Mouse (Mus musculus) left cerebral cortex, adult 2 months (tissue): ENCODE measurements around the gene Shank2. TPM values are rescaled to one million over a fixed set of nuclear protein-coding genes. Genes with fewer than 3 reads are reported as not detected.

ENCODE experiments used
- DNase-seq, 2 experiments: peaks; one replicate each; pipeline ENCODE4 v3.0.0; 2021 to 2022; ENCODE audit warnings: low spot score in 2 of 2, mixed read lengths in 1 of 2; ENCODE audit errors: extremely low spot score in 1 of 2
- H3K27ac ChIP-seq: fragments of 200-600 bp; 2 replicates; pipeline ENCODE4 v1.8.1; 2022
- H3K4me3 ChIP-seq: fragments of 200-600 bp; 2 replicates; pipeline ENCODE4 v1.8.1; 2022
- CTCF ChIP-seq: fragments of 200-600 bp; IDR thresholded peaks from 2 replicates; pipeline ENCODE4 v1.8.1; 2022; ENCODE audit warnings: antibody characterized with exemption, mild to moderate bottlenecking, moderate library complexity
- intact Hi-C: fragments of 180-260 bp; cut with DNase I; formaldehyde crosslinking; loops from one replicate; pipeline ENCODE4 v1.15.1; 2025
- total RNA-seq, 2 experiments: library from RNA; stranded (reverse); gene quantifications; 2 replicates each; pipeline ENCODE4 v1.2.3; 2021

Shank2 gene
- total RNA-seq, 2 experiments from 2014 or later, result 163 to 170 TPM

GRCm38 (mm10) chr7:143999073-143999472 lies 2.7 kb upstream of the Shank2 start:
- no peak for TF ChIP-seq CTCF
- DNase-seq, result no peak
- Histone ChIP-seq H3K4me3 (no peak overlapping the region), H3K27ac (no peak overlapping the region)
- intact Hi-C loops, result no loop called here

GRCm38 (mm10) chr7:144003471-144003870 lies 1.7 kb downstream of the Shank2 start:
- TF ChIP-seq CTCF, result no peak
- no peak overlapping the region for H3K27ac ChIP-seq
- intact Hi-C loops, result no loop called here
- H3K4me3 ChIP-seq, result no peak overlapping the region
- no peak for DNase-seq

GRCm38 (mm10) chr7:144008079-144008478 lies 6.4 kb downstream of the Shank2 start:
- Histone ChIP-seq H3K27ac (no peak overlapping the region), H3K4me3 (no peak overlapping the region)
- no peak for DNase-seq
- intact Hi-C loops, result no loop called here
- TF ChIP-seq CTCF, result no peak

- Histone ChIP-seq H3K27ac (no peak overlapping the region), H3K4me3 (no peak overlapping the region)
- DNase-seq, result no peak
- intact Hi-C loops, result no loop called here
- no peak for TF ChIP-seq CTCF
These were observed 7.3 kb downstream of the Shank2 start for GRCm38 (mm10) chr7:144008985-144009384.

- no peak overlapping the region for H3K27ac ChIP-seq
- intact Hi-C loops, result no loop called here
- H3K4me3 ChIP-seq, result no peak overlapping the region
- no peak for DNase-seq
- no peak for TF ChIP-seq CTCF
These were observed 12.8 kb downstream of the Shank2 start for GRCm38 (mm10) chr7:144014485-144014884.

- H3K4me3 ChIP-seq, result no peak overlapping the region
- TF ChIP-seq CTCF, result no peak
- no peak for DNase-seq
- intact Hi-C loops, result no loop called here
- no peak overlapping the region for H3K27ac ChIP-seq
These were observed 20.1 kb downstream of the Shank2 start for GRCm38 (mm10) chr7:144021801-144022200.

GRCm38 (mm10) chr7:144022682-144023081 lies 21.0 kb downstream of the Shank2 start:
- intact Hi-C loops, result no loop called here
- no peak overlapping the region for H3K27ac ChIP-seq
- no peak for TF ChIP-seq CTCF
- no peak for DNase-seq
- H3K4me3 ChIP-seq, result no peak overlapping the region

- Histone ChIP-seq H3K27ac (no peak overlapping the region), H3K4me3 (no peak overlapping the region)
- TF ChIP-seq CTCF, result no peak
- DNase-seq, result no peak
- intact Hi-C loops, result no loop called here
These were observed 21.8 kb downstream of the Shank2 start for GRCm38 (mm10) chr7:144023561-144023960.

- Histone ChIP-seq H3K27ac (no peak overlapping the region), H3K4me3 (no peak overlapping the region)
- intact Hi-C loops, result no loop called here
- no peak; the same call in none of the 2 replicates for TF ChIP-seq CTCF
- no peak for DNase-seq
These were observed 24.5 kb downstream of the Shank2 start for GRCm38 (mm10) chr7:144026024-144026752.

GRCm38 (mm10) chr7:144029246-144029645 lies 27.5 kb downstream of the Shank2 start:
- no peak for TF ChIP-seq CTCF
- no peak for DNase-seq
- no peak overlapping the region for H3K4me3 ChIP-seq
- no peak overlapping the region for H3K27ac ChIP-seq
- intact Hi-C loops, result no loop called here

- no peak overlapping the region for H3K4me3 ChIP-seq
- no peak overlapping the region for H3K27ac ChIP-seq
- no peak for TF ChIP-seq CTCF
- DNase-seq, result no peak
- intact Hi-C loops, result no loop called here
These were observed 29.1 kb downstream of the Shank2 start for GRCm38 (mm10) chr7:144030796-144031195.

GRCm38 (mm10) chr7:144031611-144032010 lies 29.9 kb downstream of the Shank2 start:
- Histone ChIP-seq H3K4me3 (no peak overlapping the region), H3K27ac (no peak overlapping the region)
- no peak for TF ChIP-seq CTCF
- intact Hi-C loops, result no loop called here
- DNase-seq, result no peak

- Histone ChIP-seq H3K4me3 (no peak overlapping the region), H3K27ac (no peak overlapping the region)
- no peak for TF ChIP-seq CTCF
- intact Hi-C loops, result loop anchor here (5.0 kb wide), 1 partner anchor 60 kb away; no protein-coding TSS in a partner anchor
- no peak for DNase-seq
These were observed 35.8 kb downstream of the Shank2 start for GRCm38 (mm10) chr7:144037541-144037940.
